Mouse (Mus musculus) liver, embryonic 11.5 days (tissue): ENCODE measurements at regions not wholly inside any gene's neighbourhood (a gene's known extent, or its start where the extent isn't known, plus 50 kb on each side); places are given as distances from the start of the nearest gene placed in this dataset.

Source experiments
- ATAC-seq: fragments of 200-750 bp; cut with Nextera tagmentation; replicated peaks from 2 replicates; pipeline ENCODE4 v1.8.0; 2017; ENCODE audit warnings: moderate number of reproducible peaks, mild to moderate bottlenecking, moderate TSS enrichment, moderate library complexity; ENCODE audit not compliant: low FRiP score
- DNase-seq: peaks from one replicate; pipeline ENCODE4 v3.0.0-alpha.2; 2017; ENCODE audit warnings: low spot score
- H3K27ac ChIP-seq: fragments of 300-500 bp; sonication (generic); 2 replicates; pipeline ENCODE4 v1.5.1; 2014; ENCODE audit warnings: mild to moderate bottlenecking, low read depth, low read length, control low read depth
- H3K27me3 ChIP-seq: fragments of 300-500 bp; sonication (generic); replicated peaks from 2 replicates; pipeline ENCODE4 v1.6.1; 2014; ENCODE audit warnings: low read length, mixed read lengths; ENCODE audit not compliant: control insufficient read depth, insufficient read depth
- H3K36me3 ChIP-seq: fragments of 300-500 bp; sonication (generic); 2 replicates; pipeline ENCODE4 v1.6.1; 2014; ENCODE audit warnings: mild to moderate bottlenecking, low read length, moderate library complexity, mixed read lengths; ENCODE audit not compliant: control insufficient read depth, insufficient read depth
- H3K4me1 ChIP-seq: fragments of 300-500 bp; sonication (generic); replicated peaks from 2 replicates; pipeline ENCODE4 v1.6.1; 2014; ENCODE audit warnings: low read length, mixed read lengths; ENCODE audit not compliant: control insufficient read depth, insufficient read depth
- H3K4me2 ChIP-seq: fragments of 300-500 bp; sonication (generic); 2 replicates; pipeline ENCODE4 v1.6.1; 2014; ENCODE audit warnings: mild to moderate bottlenecking, control low read depth, moderate library complexity
- H3K4me3 ChIP-seq: fragments of 300-500 bp; sonication (generic); 2 replicates; pipeline ENCODE4 v1.5.1; 2014; ENCODE audit warnings: low read depth, low read length, control low read depth
- H3K9ac ChIP-seq: fragments of 300-500 bp; sonication (generic); 2 replicates; pipeline ENCODE4 v1.6.1; 2014; ENCODE audit warnings: low read depth, low read length, control low read depth
- H3K9me3 ChIP-seq: fragments of 300-500 bp; sonication (generic); 2 replicates; pipeline ENCODE4 v1.6.1; 2016; ENCODE audit warnings: low read length, inconsistent platforms, mixed read lengths; ENCODE audit not compliant: control insufficient read depth
- WGBS: fragments of 180-500 bp; shearing (Covaris S2); extraction: QIAGEN DNeasy Blood & Tissue Kit; methylation state at CpG from one replicate; pipeline ENCODE4 v1.1.7; 2014; 5-methylcytosine and 5-hydroxymethylcytosine counted together

GRCm38 (mm10) chr13:57087966-57088365, 192.2 kb upstream of the Trpc7 start:
- no peak overlapping the region for H3K9ac ChIP-seq
- H3K9me3 ChIP-seq: no peaks in the 10 kb centered on the region
- H3K27ac ChIP-seq: no peak overlapping the region
- no peaks in the 10 kb centered on the region for H3K36me3 ChIP-seq
- WGBS: 83% methylated on average over 6 of the region's 6 CpGs
- H3K4me2 ChIP-seq: no peak overlapping the region
- H3K27me3 ChIP-seq: no peaks in the 10 kb centered on the region
- ATAC-seq (no peak), DNase-seq (no peak)
- no peaks in the 10 kb centered on the region for H3K4me1 ChIP-seq
- no peak overlapping the region for H3K4me3 ChIP-seq

GRCm38 (mm10) chr13:57087398-57087797, 191.6 kb upstream of the Trpc7 start:
- Histone ChIP-seq H3K4me2 (no peak overlapping the region), H3K36me3 (no peaks in the 10 kb centered on the region), H3K4me1 (no peaks in the 10 kb centered on the region), H3K9me3 (no peaks in the 10 kb centered on the region), H3K4me3 (no peak overlapping the region), H3K27ac (no peak overlapping the region), H3K27me3 (no peaks in the 10 kb centered on the region), H3K9ac (no peak overlapping the region)
- DNase-seq (no peak), ATAC-seq (no peak)
- 72% methylated on average over 5 of the region's 5 CpGs for whole genome bisulfite sequencing

- ATAC-seq (no peak), DNase-seq (no peak)
- Histone ChIP-seq H3K4me1 (no peaks in the 10 kb centered on the region), H3K4me2 (no peak overlapping the region), H3K4me3 (no peak overlapping the region), H3K27ac (no peak overlapping the region), H3K9me3 (no peaks in the 10 kb centered on the region), H3K9ac (no peak overlapping the region), H3K27me3 (no peaks in the 10 kb centered on the region), H3K36me3 (no peaks in the 10 kb centered on the region)
- 61% methylated on average over 5 of the region's 5 CpGs for WGBS
Measured at GRCm38 (mm10) chr13:57083751-57084150, 188.0 kb upstream of the Trpc7 start.

GRCm38 (mm10) chr13:57070479-57070878, 174.7 kb upstream of the Trpc7 start:
- no peak overlapping the region for H3K27ac ChIP-seq
- ATAC-seq (no peak), DNase-seq (no peak)
- H3K27me3 ChIP-seq: no peaks in the 10 kb centered on the region
- H3K9me3 ChIP-seq: no peaks in the 10 kb centered on the region
- H3K4me3 ChIP-seq: no peak overlapping the region
- H3K4me2 ChIP-seq: no peak overlapping the region
- no peaks in the 10 kb centered on the region for H3K4me1 ChIP-seq
- H3K9ac ChIP-seq: no peak overlapping the region
- 69% methylated on average over 5 of the region's 5 CpGs for WGBS
- no peaks in the 10 kb centered on the region for H3K36me3 ChIP-seq

GRCm38 (mm10) chr13:57061656-57062055, 165.9 kb upstream of the Trpc7 start:
- Histone ChIP-seq H3K9ac (no peak overlapping the region), H3K4me3 (no peak overlapping the region), H3K9me3 (no peaks in the 10 kb centered on the region), H3K27me3 (no peaks in the 10 kb centered on the region), H3K36me3 (no peaks in the 10 kb centered on the region), H3K4me2 (no peak overlapping the region), H3K27ac (no peak overlapping the region), H3K4me1 (no peaks in the 10 kb centered on the region)
- WGBS: 80% methylated on average over 9 of the region's 9 CpGs
- no peak for DNase-seq
- no peak for ATAC-seq

GRCm38 (mm10) chr13:57061074-57061473, 165.3 kb upstream of the Trpc7 start:
- Histone ChIP-seq H3K27me3 (no peaks in the 10 kb centered on the region), H3K9me3 (no peaks in the 10 kb centered on the region), H3K4me1 (no peaks in the 10 kb centered on the region), H3K9ac (no peak overlapping the region), H3K36me3 (no peaks in the 10 kb centered on the region), H3K4me3 (no peak overlapping the region), H3K27ac (no peak overlapping the region), H3K4me2 (no peak overlapping the region)
- DNase-seq (no peak), ATAC-seq (no peak)
- 68% methylated on average over 7 of the region's 7 CpGs for WGBS

- H3K4me2 ChIP-seq: no peak overlapping the region
- WGBS: 83% methylated on average over 15 of the region's 15 CpGs
- no peaks in the 10 kb centered on the region for H3K9me3 ChIP-seq
- no peaks in the 10 kb centered on the region for H3K4me1 ChIP-seq
- no peak for DNase-seq
- no peaks in the 10 kb centered on the region for H3K27me3 ChIP-seq
- H3K9ac ChIP-seq: no peak overlapping the region
- no peak for ATAC-seq
- H3K27ac ChIP-seq: no peak overlapping the region
- no peak overlapping the region for H3K4me3 ChIP-seq
- H3K36me3 ChIP-seq: no peaks in the 10 kb centered on the region
Measured at GRCm38 (mm10) chr13:57056786-57057185, 161.0 kb upstream of the Trpc7 start.

GRCm38 (mm10) chr13:57055409-57056195, 159.8 kb upstream of the Trpc7 start:
- H3K4me3 ChIP-seq: no peak overlapping the region
- H3K27ac ChIP-seq: no peak overlapping the region
- H3K4me1 ChIP-seq: no peaks in the 10 kb centered on the region
- H3K9ac ChIP-seq: no peak overlapping the region
- ATAC-seq (no peak), DNase-seq (no peak)
- WGBS: 78% methylated on average over 12 of the region's 12 CpGs
- no peaks in the 10 kb centered on the region for H3K36me3 ChIP-seq
- no peaks in the 10 kb centered on the region for H3K9me3 ChIP-seq
- H3K4me2 ChIP-seq: no peak overlapping the region
- H3K27me3 ChIP-seq: no peaks in the 10 kb centered on the region

GRCm38 (mm10) chr13:57053361-57053760, 157.6 kb upstream of the Trpc7 start:
- no peak overlapping the region for H3K4me3 ChIP-seq
- no peaks in the 10 kb centered on the region for H3K4me1 ChIP-seq
- DNase-seq: no peak
- no peak overlapping the region for H3K27ac ChIP-seq
- ATAC-seq: no peak
- no peak overlapping the region for H3K4me2 ChIP-seq
- H3K9ac ChIP-seq: no peak overlapping the region
- 81% methylated on average over 4 of the region's 4 CpGs for WGBS
- no peaks in the 10 kb centered on the region for H3K36me3 ChIP-seq
- H3K27me3 ChIP-seq: no peaks in the 10 kb centered on the region
- H3K9me3 ChIP-seq: no peaks in the 10 kb centered on the region
